Mouse (Mus musculus) lung, embryonic 16.5 days (tissue): ENCODE results near the gene H2-T3. TPM values are rescaled to one million over a fixed set of nuclear protein-coding genes. Genes with fewer than 3 reads are reported as not detected.
"Not testable (repeated sequence)": the region's sequence is repeated elsewhere in the genome, so short reads cannot be mapped to it uniquely, and the experiment has no call there.

Source experiments
- ATAC-seq: fragments of 200-750 bp; cut with Nextera tagmentation; 2 replicates; pipeline ENCODE4 v1.8.0; 2017; ENCODE audit warnings: low read depth, mild to moderate bottlenecking, moderate library complexity
- H3K27ac ChIP-seq: fragments of 300-500 bp; sonication (generic); 2 replicates; pipeline ENCODE4 v1.5.1; 2014; ENCODE audit warnings: mild to moderate bottlenecking, control low read depth, low read length
- H3K27me3 ChIP-seq: fragments of 300-500 bp; sonication (generic); 2 replicates; pipeline ENCODE4 v1.6.1; 2014; ENCODE audit warnings: low read depth, low read length, mixed read lengths; ENCODE audit not compliant: control insufficient read depth, insufficient read depth
- H3K36me3 ChIP-seq: fragments of 300-500 bp; sonication (generic); 2 replicates; pipeline ENCODE4 v1.6.1; 2014; ENCODE audit warnings: low read length; ENCODE audit not compliant: control insufficient read depth, insufficient read depth
- H3K4me1 ChIP-seq: fragments of 300-500 bp; sonication (generic); replicated peaks from 2 replicates; pipeline ENCODE4 v1.6.1; 2014; ENCODE audit warnings: low read length, mixed read lengths; ENCODE audit not compliant: control insufficient read depth, insufficient read depth
- H3K4me2 ChIP-seq: fragments of 300-500 bp; sonication (generic); 2 replicates; pipeline ENCODE4 v1.6.1; 2014; ENCODE audit warnings: low read depth, low read length, control low read depth
- H3K4me3 ChIP-seq: fragments of 300-500 bp; sonication (generic); 2 replicates; pipeline ENCODE4 v1.5.1; 2014; ENCODE audit warnings: mild to moderate bottlenecking, low read length, control low read depth
- H3K9ac ChIP-seq: fragments of 300-500 bp; sonication (generic); 2 replicates; pipeline ENCODE4 v1.6.1; 2014; ENCODE audit warnings: low read length, control low read depth
- H3K9me3 ChIP-seq: fragments of 300-500 bp; sonication (generic); 2 replicates; pipeline ENCODE4 v1.6.1; 2016; ENCODE audit warnings: low read length; ENCODE audit not compliant: control insufficient read depth
- WGBS: fragments of 180-500 bp; shearing (Covaris S2); extraction: QIAGEN DNeasy Blood & Tissue Kit; methylation state at CpG from one replicate; pipeline ENCODE4 v1.1.7; 2014; 5-methylcytosine and 5-hydroxymethylcytosine counted together
- polyA plus RNA-seq: library from polyadenylated mRNA; unstranded; fragments of >200 nt; fragmentation: Nextera tagmentation; extraction: Ambion mirVana; gene quantifications from 2 replicates; pipeline ENCODE4 v1.2.1, GENCODE M21; 2015

Gene H2-T3
- polyA plus RNA-seq, 1 experiment from 2014 or later: 1.1 TPM

DNA sequence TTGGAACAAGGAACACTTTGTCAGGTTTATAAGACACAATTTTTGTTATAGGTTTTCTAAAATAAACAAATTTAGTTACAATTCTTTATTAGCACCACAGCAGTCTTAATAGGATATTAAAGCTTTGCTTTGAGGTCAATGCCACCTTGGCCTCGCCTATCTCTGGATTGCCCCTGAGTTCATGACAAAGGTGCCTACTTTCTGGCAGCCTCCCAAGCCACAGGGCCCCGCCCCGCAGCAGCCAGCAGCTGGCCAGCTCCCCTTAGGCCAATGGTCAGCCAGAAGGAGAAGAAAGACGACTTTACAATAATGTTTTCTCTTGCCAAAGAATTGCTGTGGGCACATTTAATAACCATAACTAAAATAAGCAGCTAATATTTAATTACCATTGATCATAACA, 38.9 kb downstream of the H2-T3 start:
- H3K4me3 ChIP-seq, ATAC-seq, H3K9me3 ChIP-seq, H3K4me2 ChIP-seq, H3K9ac ChIP-seq, H3K27ac ChIP-seq, H3K36me3 ChIP-seq, H3K27me3 ChIP-seq, H3K4me1 ChIP-seq: not testable (repeated sequence)
- 34% methylated on average over 4 of the region's 4 CpGs for WGBS

DNA sequence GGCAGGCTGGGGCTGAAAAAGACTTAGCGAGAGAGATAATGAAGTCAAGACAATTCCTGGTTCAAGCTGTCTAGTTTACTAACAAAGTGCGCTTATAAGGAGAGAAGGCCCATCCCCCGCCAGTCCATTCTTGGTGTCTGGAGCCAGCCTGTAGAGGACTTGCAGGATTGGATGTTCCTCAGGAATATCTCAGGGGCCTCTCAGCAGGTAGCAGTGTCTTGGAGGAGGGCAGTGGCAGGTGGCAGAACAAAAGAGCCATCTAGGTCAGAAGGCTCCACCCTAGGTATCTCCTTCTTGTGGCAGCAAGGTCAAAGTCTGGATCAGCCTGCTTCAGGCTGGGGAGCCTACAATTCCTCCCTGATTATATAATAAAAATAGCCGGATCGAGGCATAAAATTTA, 41.6 kb downstream of the H2-T3 start:
- H3K27ac ChIP-seq, H3K36me3 ChIP-seq, H3K4me2 ChIP-seq, H3K4me3 ChIP-seq, H3K4me1 ChIP-seq, H3K9me3 ChIP-seq, ATAC-seq, H3K9ac ChIP-seq: not testable (repeated sequence)
- H3K27me3 ChIP-seq: peaks cover 18% of the 10 kb centered on the region
- whole genome bisulfite sequencing: 71% methylated on average over 5 of the region's 5 CpGs

GRCm38 (mm10) chr17:36146937-36147336, 43.1 kb downstream of the H2-T3 start:
- H3K4me3 ChIP-seq, H3K4me2 ChIP-seq, H3K9ac ChIP-seq, ATAC-seq, H3K36me3 ChIP-seq, H3K9me3 ChIP-seq, H3K4me1 ChIP-seq: not testable (repeated sequence)
- WGBS: 68% methylated on average over 1 of the region's 1 CpGs
- peak overlapping the region; percentile 52; the same call in 1 of the 2 replicates for H3K27ac ChIP-seq
- H3K27me3 ChIP-seq: peaks cover 18% of the 10 kb centered on the region

GRCm38 (mm10) chr17:36145861-36146156, 44.3 kb downstream of the H2-T3 start:
- H3K36me3 ChIP-seq, H3K9me3 ChIP-seq, H3K4me1 ChIP-seq: not testable (repeated sequence)
- H3K4me3 ChIP-seq: peak overlapping the region; percentile 59
- peak overlapping the region; percentile 72 for H3K9ac ChIP-seq
- ATAC-seq: peak; percentile 36
- peak overlapping the region; percentile 50; the same call in 1 of the 2 replicates for H3K27ac ChIP-seq
- peaks cover 18% of the 10 kb centered on the region for H3K27me3 ChIP-seq
- H3K4me2 ChIP-seq: peak overlapping the region; percentile 75
- 1% methylated on average over 11 of the region's 13 CpGs for WGBS

DNA sequence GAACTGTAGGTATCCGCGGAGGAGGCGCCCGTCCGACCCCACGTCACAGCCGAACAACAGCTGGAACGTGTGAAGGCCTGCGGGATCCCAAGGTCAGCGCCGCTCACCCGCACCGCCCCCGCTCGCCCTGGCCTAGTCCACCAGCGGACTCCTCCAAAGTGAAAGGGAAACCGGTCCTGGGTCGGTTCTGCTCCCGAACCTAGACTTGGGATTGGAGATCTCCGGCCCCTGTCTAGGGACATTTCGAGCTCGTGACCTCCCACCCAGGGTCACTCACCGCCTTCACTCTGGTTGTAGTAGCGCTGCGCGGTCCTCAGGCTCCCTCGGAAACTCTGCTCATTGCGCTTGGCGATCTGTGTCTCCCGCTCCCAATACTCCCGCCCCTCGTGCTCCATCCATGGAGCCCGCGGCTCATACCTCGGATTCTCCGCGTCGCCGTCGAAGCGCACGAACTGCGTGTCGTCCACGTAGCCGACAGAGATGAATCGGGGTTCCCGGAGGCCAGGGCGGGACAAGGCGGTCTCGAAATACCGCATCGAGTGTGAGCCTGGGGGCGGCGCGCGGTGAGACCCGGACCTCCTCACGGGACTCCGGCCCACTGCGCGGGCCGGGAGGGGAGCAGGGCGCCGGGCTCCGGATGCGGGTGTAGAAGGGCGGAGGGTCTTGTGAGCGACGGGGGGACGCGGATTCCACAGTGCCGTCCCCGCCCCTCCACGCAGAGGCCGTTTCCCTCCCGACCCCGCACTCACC, 44.8 kb downstream of the H2-T3 start:
- H3K27ac ChIP-seq: peak overlapping the region; percentile 50; the same call in 1 of the 2 replicates
- peak overlapping the region; percentile 72 for H3K9ac ChIP-seq
- 2% methylated on average over 66 of the region's 78 CpGs for WGBS
- peaks cover 18% of the 10 kb centered on the region for H3K27me3 ChIP-seq
- H3K9me3 ChIP-seq: no peaks in the 10 kb centered on the region
- 0 out of 2 replicates have a peak, but pooled peaks cover 2% of the 10 kb centered on the region for H3K4me1 ChIP-seq
- H3K4me2 ChIP-seq: peak overlapping the region; percentile 75
- H3K36me3 ChIP-seq: no peaks in the 10 kb centered on the region
- peak; percentile 61 for ATAC-seq
- peak overlapping the region; percentile 59 for H3K4me3 ChIP-seq

- H3K36me3 ChIP-seq, ATAC-seq, H3K9ac ChIP-seq, H3K27ac ChIP-seq, H3K4me1 ChIP-seq, H3K4me2 ChIP-seq, H3K27me3 ChIP-seq, H3K4me3 ChIP-seq, H3K9me3 ChIP-seq: not testable (repeated sequence)
- 67% methylated on average over 1 of the region's 1 CpGs for WGBS
Measured at GRCm38 (mm10) chr17:36136299-36136848, 53.7 kb downstream of the H2-T3 start.

Other genes starting within 250 kb of the H2-T3 start
- gene Abcf1, start 220.5 kb downstream of the H2-T3 start, polyA plus RNA-seq: 70.6 and 82.5 TPM in 2 replicates
- 43.1 and 44.7 TPM in 2 replicates for gene Gnl1, start 210.4 kb downstream of the H2-T3 start, polyA plus RNA-seq
- 27.5 and 29.7 TPM in 2 replicates for gene Prr3, start 210.1 kb downstream of the H2-T3 start, polyA plus RNA-seq
- 2.0 and 2.2 TPM in 2 replicates for gene H2-T24, start 169.7 kb downstream of the H2-T3 start, polyA plus RNA-seq
- gene H2-T23, start 157.4 kb downstream of the H2-T3 start, polyA plus RNA-seq: 7.2 and 11.7 TPM in 2 replicates
- gene H2-T22, start 147.5 kb downstream of the H2-T3 start, polyA plus RNA-seq: 18.8 and 19.4 TPM in 2 replicates
- gene Gm6034, start 147.3 kb downstream of the H2-T3 start, polyA plus RNA-seq: not detected in 2 replicates
- not detected in 2 replicates for gene Gm11127, start 131.9 kb downstream of the H2-T3 start, polyA plus RNA-seq
- gene Gm19684, start 68.6 kb downstream of the H2-T3 start, polyA plus RNA-seq: not detected in 2 replicates
- not detected in 2 replicates for gene Gm7030, start 60.9 kb downstream of the H2-T3 start, polyA plus RNA-seq
- gene Gm8909, start 21.8 kb downstream of the H2-T3 start, polyA plus RNA-seq: 24.5 and 27.5 TPM in 2 replicates
- 193 and 196 TPM in 2 replicates for gene Rpp21, start 67.8 kb upstream of the H2-T3 start, polyA plus RNA-seq
- gene Trim39, start 82.0 kb upstream of the H2-T3 start, polyA plus RNA-seq: 16.8 and 17.4 TPM in 2 replicates
- gene H2-M10.2, start 96.2 kb upstream of the H2-T3 start, polyA plus RNA-seq: not detected in 2 replicates
- gene H2-M10.1, start 135.9 kb upstream of the H2-T3 start, polyA plus RNA-seq: not detected in 2 replicates
- gene H2-M10.3, start 178.1 kb upstream of the H2-T3 start, polyA plus RNA-seq: not detected in 2 replicates